Mouse (Mus musculus) embryonic facial prominence, embryonic 11.5 days (tissue): ENCODE data around the gene Gpr150. TPM values are rescaled to one million over a fixed set of nuclear protein-coding genes. Genes with fewer than 3 reads are reported as not detected.

Experiments
- ATAC-seq: fragments of 200-750 bp; cut with Nextera tagmentation; replicated peaks from 2 replicates; pipeline ENCODE4 v1.8.0; 2017; ENCODE audit warnings: low read depth; ENCODE audit not compliant: insufficient number of reproducible peaks, low FRiP score, low TSS enrichment
- DNase-seq: peaks from one replicate; pipeline ENCODE4 v3.0.0-alpha.2; 2015; ENCODE audit warnings: low spot score
- H3K27ac ChIP-seq: fragments of 300-500 bp; sonication (generic); replicated peaks from 2 replicates; pipeline ENCODE4 v1.5.1; 2014; ENCODE audit warnings: mild to moderate bottlenecking, low read depth, low read length, control low read depth
- H3K27me3 ChIP-seq: fragments of 300-500 bp; sonication (generic); 2 replicates; pipeline ENCODE4 v1.6.1; 2014; ENCODE audit warnings: mild to moderate bottlenecking, low read length, moderate library complexity, mixed read lengths; ENCODE audit not compliant: control insufficient read depth, insufficient read depth
- H3K36me3 ChIP-seq: fragments of 300-500 bp; sonication (generic); replicated peaks from 2 replicates; pipeline ENCODE4 v1.6.1; 2014; ENCODE audit warnings: low read depth, mild to moderate bottlenecking, low read length, moderate library complexity, mixed read lengths; ENCODE audit not compliant: control insufficient read depth, insufficient read depth
- H3K4me1 ChIP-seq: fragments of 300-500 bp; sonication (generic); 2 replicates; pipeline ENCODE4 v1.6.1; 2014; ENCODE audit warnings: low read length, mixed read lengths; ENCODE audit not compliant: control insufficient read depth, insufficient read depth
- H3K4me2 ChIP-seq: fragments of 300-500 bp; sonication (generic); 2 replicates; pipeline ENCODE4 v1.6.1; 2014; ENCODE audit warnings: low read depth, mild to moderate bottlenecking, control low read depth, low read length, moderate library complexity
- H3K4me3 ChIP-seq: fragments of 300-500 bp; sonication (generic); 2 replicates; pipeline ENCODE4 v1.5.1; 2014; ENCODE audit warnings: low read depth, low read length, control low read depth
- H3K9ac ChIP-seq: fragments of 300-500 bp; sonication (generic); replicated peaks from 2 replicates; pipeline ENCODE4 v1.6.1; 2014; ENCODE audit warnings: mild to moderate bottlenecking, control low read depth, low read length
- H3K9me3 ChIP-seq: fragments of 300-500 bp; sonication (generic); replicated peaks from 2 replicates; pipeline ENCODE4 v1.6.1; 2016; ENCODE audit warnings: mild to moderate bottlenecking, low read length, inconsistent platforms, mixed read lengths; ENCODE audit not compliant: control insufficient read depth
- WGBS: fragments of 180-500 bp; shearing (Covaris S2); extraction: QIAGEN DNeasy Blood & Tissue Kit; methylation state at CpG from one replicate; pipeline ENCODE4 v1.1.7; 2014; 5-methylcytosine and 5-hydroxymethylcytosine counted together
- polyA plus RNA-seq: library from polyadenylated mRNA; unstranded; fragments of >200 nt; fragmentation: Nextera tagmentation; extraction: Ambion mirVana; gene quantifications from 2 replicates; pipeline ENCODE4 v1.2.1, GENCODE M21; 2014

The Gpr150 gene
- polyA plus RNA-seq, result 0.43 and 0.47 TPM in 2 replicates

DNA sequence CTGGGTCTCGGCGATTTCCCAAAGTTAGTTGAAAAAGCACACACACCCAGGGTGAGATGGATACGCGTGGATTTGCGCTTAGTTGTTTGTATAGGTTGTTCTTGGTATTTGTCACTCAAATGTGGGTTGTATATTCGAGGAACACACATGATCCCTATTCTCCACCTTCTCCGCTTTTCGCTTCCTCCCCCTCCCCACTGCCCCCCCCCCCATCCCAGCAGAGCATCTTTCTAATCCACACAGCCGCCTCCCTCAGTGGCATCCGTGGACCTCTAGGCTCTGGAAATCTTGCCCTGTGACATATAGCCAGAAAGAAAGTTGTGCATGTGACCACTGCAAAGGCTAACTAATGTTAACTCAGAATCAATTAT, at the start of gene Gpr150:
Gene Gpr150, minus strand, starts transcription at position 101 of the 371 bp plus-strand sequence.
- H3K27ac ChIP-seq, result no peak within 1 kb of the TSS
- peaks cover 5% of the 10 kb centered on the region; the same call in 1 of the 2 replicates for H3K4me1 ChIP-seq
- ATAC-seq, result no peak
- no peaks in the 10 kb centered on the region for H3K9me3 ChIP-seq
- H3K4me2 ChIP-seq, result peak within 1 kb of the TSS; percentile 74
- DNase-seq, result no peak
- no peaks in the 10 kb centered on the region for H3K36me3 ChIP-seq
- WGBS, result 11% methylated on average over 10 of the region's 10 CpGs
- H3K4me3 ChIP-seq, result peak within 1 kb of the TSS; percentile 44
- H3K9ac ChIP-seq, result peak within 1 kb of the TSS; percentile 53
- H3K27me3 ChIP-seq, result peaks cover 31% of the 10 kb centered on the region

DNA sequence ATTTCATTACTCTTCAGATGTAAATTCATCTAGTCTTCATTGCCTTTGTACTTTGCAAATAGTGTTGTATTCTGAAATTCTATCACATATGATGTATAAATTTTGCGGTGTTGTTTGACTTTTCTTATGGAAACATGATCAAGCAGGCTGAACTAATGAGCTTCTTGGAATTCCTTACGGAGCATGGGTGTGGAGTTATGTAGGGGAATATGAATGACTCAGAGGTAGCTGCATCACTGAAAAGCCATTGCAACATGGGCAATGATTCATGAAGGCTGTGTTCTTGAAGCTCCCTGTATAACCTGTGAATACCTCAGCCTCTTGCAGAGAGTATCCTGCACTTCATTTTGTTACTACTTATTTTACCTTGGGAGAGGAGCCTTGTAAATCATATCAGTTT, 45.2 kb upstream of the Gpr150 start:
- H3K4me2 ChIP-seq, result no peak overlapping the region
- H3K36me3 ChIP-seq, result no peaks in the 10 kb centered on the region
- no peaks in the 10 kb centered on the region for H3K4me1 ChIP-seq
- no peak for ATAC-seq
- H3K27ac ChIP-seq, result no peak overlapping the region
- H3K27me3 ChIP-seq, result no peaks in the 10 kb centered on the region
- H3K9ac ChIP-seq, result no peak overlapping the region
- H3K4me3 ChIP-seq, result no peak overlapping the region
- no peaks in the 10 kb centered on the region for H3K9me3 ChIP-seq
- no peak for DNase-seq
- WGBS, result 92% methylated on average over 2 of the region's 2 CpGs

DNA sequence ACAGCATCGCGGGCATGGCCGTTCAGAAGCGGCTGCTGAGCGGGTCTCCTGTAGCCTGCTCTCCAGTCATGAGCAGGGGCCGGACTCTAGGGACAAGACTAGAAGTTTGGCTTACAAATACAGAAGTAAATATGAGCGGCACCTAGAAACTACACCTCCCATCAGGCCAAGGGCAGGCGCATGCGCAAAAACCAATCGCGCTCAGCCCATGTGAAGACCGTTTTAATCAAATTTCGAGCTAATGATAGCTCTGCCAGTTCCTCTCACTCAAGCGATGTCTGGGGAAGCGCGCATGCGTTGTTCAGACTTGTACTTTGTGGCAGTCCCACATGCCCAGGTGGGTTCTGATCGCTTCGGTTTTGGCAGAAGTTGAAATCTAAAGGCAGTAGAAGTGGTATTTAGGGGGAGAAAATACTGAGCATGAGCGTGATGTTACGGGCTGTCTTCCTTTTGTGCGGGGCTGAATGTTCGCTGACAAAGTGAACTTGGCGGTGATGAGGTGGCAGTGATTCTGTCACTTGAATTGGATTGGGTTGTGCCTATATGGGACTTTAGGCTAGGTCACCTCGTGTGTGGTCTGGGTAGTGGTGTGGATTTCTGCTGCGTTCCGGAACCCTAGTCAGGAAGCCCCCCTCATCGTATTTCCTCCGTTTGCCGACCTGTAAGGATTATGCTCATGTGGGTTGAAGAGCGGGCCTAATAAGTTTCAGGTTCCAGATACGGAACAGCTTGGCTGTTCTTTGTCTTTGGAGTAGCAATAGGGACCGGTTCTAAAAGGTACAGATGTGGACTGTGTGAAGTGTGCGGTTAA, 41.9 kb upstream of the Gpr150 start, which contains the start of the genes Arsk and Ttc37:
Gene Arsk, minus strand, starts transcription at position 168 of the 811 bp plus-strand sequence.
Gene Ttc37, plus strand, starts transcription at position 242 of the 811 bp plus-strand sequence.
- DNase-seq (peak; percentile 97), ATAC-seq (peak; percentile 95)
- Histone ChIP-seq H3K4me2 (peak within 1 kb of the TSS; percentile 49), H3K36me3 (no peaks in the 10 kb centered on the region), H3K4me3 (peak within 1 kb of the TSS; percentile 53), H3K27ac (peak within 1 kb of the TSS; percentile 52; the same call in 1 of the 2 replicates), H3K9me3 (no peaks in the 10 kb centered on the region), H3K9ac (peak within 1 kb of the TSS; percentile 66), H3K4me1 (no peaks in the 10 kb centered on the region), H3K27me3 (no peaks in the 10 kb centered on the region)
- WGBS, result under 1% methylated on average over 34 of the region's 34 CpGs

DNA sequence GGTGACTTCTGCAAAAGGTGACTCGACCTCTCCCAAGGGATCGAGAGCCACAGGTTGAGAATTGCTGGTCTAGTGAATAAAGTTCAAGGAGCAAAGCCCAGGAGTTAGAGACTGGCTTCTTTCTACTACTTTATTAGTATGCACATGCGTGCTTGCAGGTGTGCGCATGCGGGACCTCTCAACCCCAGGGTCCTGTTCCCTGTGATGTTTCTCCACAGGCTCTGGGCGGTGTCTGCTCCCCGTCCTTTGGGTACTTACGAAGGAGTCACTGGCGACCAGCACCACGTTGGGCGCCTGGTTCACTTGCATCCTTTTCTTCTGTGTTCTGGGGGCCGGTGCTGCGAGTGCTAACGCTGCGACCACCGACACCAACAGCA, 41.3 kb upstream of the Gpr150 start:
- Histone ChIP-seq H3K27ac (peak overlapping the region; percentile 52; the same call in 1 of the 2 replicates), H3K36me3 (no peaks in the 10 kb centered on the region), H3K9me3 (no peaks in the 10 kb centered on the region), H3K4me1 (no peaks in the 10 kb centered on the region), H3K27me3 (no peaks in the 10 kb centered on the region), H3K4me2 (peak overlapping the region; percentile 43), H3K4me3 (peak overlapping the region; percentile 53), H3K9ac (peak overlapping the region; percentile 65)
- DNase-seq (peak; percentile 58), ATAC-seq (peak; percentile 85)
- WGBS, result 4% methylated on average over 16 of the region's 16 CpGs

DNA sequence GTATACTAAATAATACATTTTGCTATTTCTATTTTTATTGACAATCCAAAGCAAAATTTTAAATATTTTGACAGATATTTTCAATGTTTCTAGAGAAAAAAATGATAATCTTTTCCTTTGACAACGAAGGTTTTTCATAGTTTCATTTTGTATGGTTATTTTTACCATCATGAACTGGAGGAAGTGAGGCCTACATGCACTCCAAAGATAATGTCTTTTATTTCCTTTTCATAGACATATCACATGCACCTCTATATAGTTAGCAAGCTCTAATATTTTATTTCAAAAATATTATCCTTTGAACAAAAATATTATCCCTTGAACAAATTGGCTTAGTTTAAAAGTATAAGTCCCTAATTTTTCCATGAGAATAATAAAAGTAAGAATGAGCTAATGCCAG, 17.5 kb upstream of the Gpr150 start:
- no peaks in the 10 kb centered on the region for H3K9me3 ChIP-seq
- no peak overlapping the region for H3K4me2 ChIP-seq
- no peaks in the 10 kb centered on the region for H3K27me3 ChIP-seq
- no peak overlapping the region for H3K27ac ChIP-seq
- H3K36me3 ChIP-seq, result no peaks in the 10 kb centered on the region
- H3K4me3 ChIP-seq, result no peak overlapping the region
- no peak overlapping the region for H3K9ac ChIP-seq
- H3K4me1 ChIP-seq, result no peaks in the 10 kb centered on the region
- WGBS, result 82% methylated on average over 1 of the region's 1 CpGs
- no peak for ATAC-seq
- no peak for DNase-seq

DNA sequence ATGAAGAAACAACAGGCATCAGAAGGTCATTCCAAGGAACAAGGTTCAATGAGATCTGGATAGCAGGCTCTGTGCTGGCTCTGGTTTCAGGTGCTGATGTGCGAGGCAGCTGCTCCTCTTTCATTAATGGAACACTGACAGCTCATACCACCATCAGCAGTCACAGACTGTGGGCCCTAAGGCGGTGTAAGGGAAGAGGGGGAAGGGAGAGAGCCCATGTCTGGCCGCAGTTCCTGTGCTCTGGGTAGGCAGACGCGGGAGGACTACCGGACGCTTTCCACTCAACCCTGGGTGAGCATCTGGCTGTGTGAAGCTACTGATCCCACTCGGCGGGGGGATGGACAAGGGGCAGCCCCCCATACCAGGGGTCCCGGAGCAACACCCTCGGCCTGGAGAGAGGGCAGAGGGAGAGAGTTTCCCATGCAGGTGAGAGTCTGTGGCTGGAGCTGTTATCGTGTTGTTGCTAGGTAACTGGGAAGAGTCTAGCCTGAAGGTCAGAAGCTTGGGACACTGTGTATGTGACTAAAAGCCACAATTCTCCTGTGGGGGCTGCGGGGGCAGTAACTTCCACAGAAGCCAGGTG, 7.7 kb upstream of the Gpr150 start:
- H3K36me3 ChIP-seq, result no peaks in the 10 kb centered on the region
- no peak overlapping the region for H3K27ac ChIP-seq
- H3K4me2 ChIP-seq, result no peak overlapping the region
- no peaks in the 10 kb centered on the region for H3K4me1 ChIP-seq
- ATAC-seq (peak; percentile 91), DNase-seq (peak; percentile 36)
- no peaks in the 10 kb centered on the region for H3K27me3 ChIP-seq
- WGBS, result 70% methylated on average over 13 of the region's 13 CpGs
- H3K9me3 ChIP-seq, result no peaks in the 10 kb centered on the region
- H3K4me3 ChIP-seq, result no peak overlapping the region
- H3K9ac ChIP-seq, result no peak overlapping the region

DNA sequence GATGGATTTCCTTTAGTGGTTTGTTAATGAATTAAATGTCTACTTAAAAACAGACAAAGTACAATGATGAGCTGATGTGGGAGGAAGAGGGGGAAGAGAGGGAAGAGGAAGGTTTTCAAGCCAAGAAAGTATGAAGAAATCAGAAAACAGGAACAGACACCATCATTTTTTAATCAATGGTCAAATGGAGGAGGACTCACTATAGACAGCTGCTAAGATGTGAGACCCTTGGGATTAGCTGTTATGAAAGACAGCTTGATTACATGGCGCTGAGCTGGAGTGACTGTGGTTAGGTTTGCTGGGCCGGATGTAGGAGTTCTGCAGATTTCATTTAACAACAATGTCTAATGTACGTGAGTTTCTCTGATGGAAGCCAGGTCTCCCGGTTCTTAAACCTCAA, 6.8 kb upstream of the Gpr150 start:
- no peak overlapping the region for H3K27ac ChIP-seq
- H3K4me3 ChIP-seq, result no peak overlapping the region
- no peak overlapping the region for H3K4me2 ChIP-seq
- H3K9ac ChIP-seq, result no peak overlapping the region
- DNase-seq, result no peak
- no peak for ATAC-seq
- WGBS, result 86% methylated on average over 4 of the region's 4 CpGs
- H3K9me3 ChIP-seq, result no peaks in the 10 kb centered on the region
- no peaks in the 10 kb centered on the region for H3K4me1 ChIP-seq
- no peaks in the 10 kb centered on the region for H3K27me3 ChIP-seq
- H3K36me3 ChIP-seq, result no peaks in the 10 kb centered on the region

DNA sequence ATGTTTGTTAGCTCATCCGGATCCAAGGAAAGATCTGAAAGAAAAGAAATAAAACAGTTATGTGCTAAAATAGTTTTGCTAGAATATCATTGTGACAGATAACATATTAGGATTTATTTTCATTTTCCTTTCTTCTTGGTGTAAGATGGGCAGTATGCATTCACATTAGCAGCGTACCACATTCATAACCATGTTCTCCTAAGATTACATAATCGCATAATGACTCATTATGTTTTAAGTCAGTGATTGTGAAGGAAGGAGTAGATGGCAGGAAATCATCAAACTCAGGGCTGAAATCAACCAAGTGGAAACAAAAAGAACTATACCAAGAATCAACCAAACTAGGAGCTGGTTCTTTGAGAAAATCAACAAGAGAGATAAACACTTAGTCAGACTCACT, 5.8 kb upstream of the Gpr150 start:
- H3K27ac ChIP-seq, result no peak overlapping the region
- 0 out of 2 replicates have a peak, but pooled peaks cover under 1% of the 10 kb centered on the region for H3K27me3 ChIP-seq
- H3K4me2 ChIP-seq, result no peak overlapping the region
- no peak overlapping the region for H3K9ac ChIP-seq
- no peaks in the 10 kb centered on the region for H3K9me3 ChIP-seq
- DNase-seq (no peak), ATAC-seq (no peak)
- H3K4me1 ChIP-seq, result no peaks in the 10 kb centered on the region
- no peak overlapping the region for H3K4me3 ChIP-seq
- WGBS, result 90% methylated on average over 3 of the region's 3 CpGs
- H3K36me3 ChIP-seq, result no peaks in the 10 kb centered on the region
